Mouse (Mus musculus) testis, adult 2 months (tissue): ENCODE data around the gene Dnah2. TPM values are rescaled to one million over a fixed set of nuclear protein-coding genes. Genes with fewer than 3 reads are reported as not detected.

Experiments
- H3K27ac ChIP-seq: fragments of 200-500 bp; 2 replicates; pipeline ENCODE4 v1.5.1; 2012; ENCODE audit warnings: low read depth, low read length; ENCODE audit not compliant: control insufficient read depth, insufficient read depth
- H3K27me3 ChIP-seq: fragments of 200-500 bp; 2 replicates; pipeline ENCODE4 v1.6.1; 2012; ENCODE audit warnings: mild to moderate bottlenecking, low read length, moderate library complexity; ENCODE audit not compliant: control insufficient read depth, insufficient read depth
- H3K36me3 ChIP-seq: fragments of 200-500 bp; 2 replicates; pipeline ENCODE4 v1.6.1; 2012; ENCODE audit warnings: mild to moderate bottlenecking, low read length; ENCODE audit not compliant: control insufficient read depth, insufficient read depth
- H3K4me1 ChIP-seq: fragments of 200-500 bp; 2 replicates; pipeline ENCODE4 v1.6.1; 2012; ENCODE audit warnings: low read length; ENCODE audit not compliant: control insufficient read depth, insufficient read depth
- H3K4me3 ChIP-seq: fragments of 200-500 bp; 2 replicates; pipeline ENCODE4 v1.5.1; 2012; ENCODE audit warnings: low read depth, mild to moderate bottlenecking, low read length, moderate library complexity, mixed read lengths; ENCODE audit not compliant: control insufficient read depth
- CTCF ChIP-seq: fragments of 200-500 bp; IDR thresholded peaks from 2 replicates; pipeline ENCODE4 v1.5.1; 2012; ENCODE audit warnings: low read depth, mild to moderate bottlenecking, inconsistent platforms, low read length, moderate library complexity; ENCODE audit not compliant: control insufficient read depth, insufficient read depth, insufficient replicate concordance
- POLR2A ChIP-seq: fragments of 200-500 bp; IDR thresholded peaks from 2 replicates; pipeline ENCODE4 v1.6.1; 2012; ENCODE audit warnings: low read depth, mild to moderate bottlenecking, inconsistent platforms, low read length, moderate library complexity; ENCODE audit not compliant: control insufficient read depth
- polyA plus RNA-seq: library from polyadenylated mRNA; depleted of rRNA; stranded (reverse); fragments of >200 nt; gene quantifications from 2 replicates; pipeline ENCODE4 v1.2.3, GENCODE M21; 2012

Dnah2 gene
- polyA plus RNA-seq, 1 experiment: 39.3 TPM

- H3K4me1 ChIP-seq: no peaks in the 10 kb centered on the region
Measured at GRCm38 (mm10) chr11:69490898-69491297, 58.0 kb downstream of the Dnah2 start.

GRCm38 (mm10) chr11:69487474-69487873, 61.4 kb downstream of the Dnah2 start:
- Histone ChIP-seq H3K4me1 (no peaks in the 10 kb centered on the region), H3K4me3 (no peak overlapping the region), H3K36me3 (no peaks in the 10 kb centered on the region; the same call in none of the 2 replicates), H3K27me3 (no peaks in the 10 kb centered on the region), H3K27ac (no peak overlapping the region)
- no peak for TF ChIP-seq CTCF
- no peak for TF ChIP-seq POLR2A

More at GRCm38 (mm10) chr11:69490898-69491297, 58.0 kb downstream of the Dnah2 start:
- Histone ChIP-seq H3K27ac (no peak overlapping the region), H3K4me3 (no peak overlapping the region), H3K27me3 (no peaks in the 10 kb centered on the region), H3K36me3 (no peaks in the 10 kb centered on the region; the same call in none of the 2 replicates)
- TF ChIP-seq CTCF (no peak), POLR2A (no peak)

GRCm38 (mm10) chr11:69477645-69478044, 71.3 kb downstream of the Dnah2 start:
- TF ChIP-seq POLR2A (no peak), CTCF (no peak)
- H3K4me3 ChIP-seq: no peak overlapping the region; the same call in 1 of the 2 replicates
- H3K4me1 ChIP-seq: no peaks in the 10 kb centered on the region; the same call in 1 of the 2 replicates
- no peak overlapping the region for H3K27ac ChIP-seq
- no peaks in the 10 kb centered on the region for H3K27me3 ChIP-seq
- no peaks in the 10 kb centered on the region; the same call in none of the 2 replicates for H3K36me3 ChIP-seq

- TF ChIP-seq CTCF (no peak), POLR2A (no peak)
- Histone ChIP-seq H3K27me3 (no peaks in the 10 kb centered on the region), H3K4me1 (no peaks in the 10 kb centered on the region; the same call in 1 of the 2 replicates), H3K36me3 (no peaks in the 10 kb centered on the region; the same call in none of the 2 replicates), H3K4me3 (no peak overlapping the region), H3K27ac (no peak overlapping the region)
Measured at GRCm38 (mm10) chr11:69476802-69477201, 72.1 kb downstream of the Dnah2 start.

- H3K36me3 ChIP-seq: no peaks in the 10 kb centered on the region; the same call in none of the 2 replicates
- no peaks in the 10 kb centered on the region for H3K27me3 ChIP-seq
- no peaks in the 10 kb centered on the region; the same call in 1 of the 2 replicates for H3K4me1 ChIP-seq
- no peak for TF ChIP-seq CTCF
- TF ChIP-seq POLR2A: no peak
- H3K27ac ChIP-seq: no peak overlapping the region
- no peak overlapping the region for H3K4me3 ChIP-seq
Measured at GRCm38 (mm10) chr11:69474737-69475136, 74.2 kb downstream of the Dnah2 start.

- Histone ChIP-seq H3K27me3 (no peaks in the 10 kb centered on the region), H3K4me3 (no peak overlapping the region), H3K27ac (no peak overlapping the region), H3K4me1 (no peaks in the 10 kb centered on the region; the same call in 1 of the 2 replicates), H3K36me3 (no peaks in the 10 kb centered on the region; the same call in 1 of the 2 replicates)
- no peak for TF ChIP-seq CTCF
- TF ChIP-seq POLR2A: no peak
Measured at GRCm38 (mm10) chr11:69472687-69473086, 76.2 kb downstream of the Dnah2 start.

GRCm38 (mm10) chr11:69471491-69471890, 77.4 kb downstream of the Dnah2 start:
- no peaks in the 10 kb centered on the region; the same call in 1 of the 2 replicates for H3K36me3 ChIP-seq
- H3K27me3 ChIP-seq: no peaks in the 10 kb centered on the region
- TF ChIP-seq CTCF (no peak), POLR2A (no peak)
- peak overlapping the region; percentile 69 for H3K4me3 ChIP-seq
- no peaks in the 10 kb centered on the region for H3K4me1 ChIP-seq
- H3K27ac ChIP-seq: no peak overlapping the region
